Comparison of ENCODE assay signal across 8 mouse cellular contexts in genomic region chr12:79296126-79296816, GRCm38 (mm10). TPM values are rescaled to one million over a fixed set of nuclear protein-coding genes. Genes with fewer than 3 reads are reported as not detected.
DNase-seq lines count a peak whose midpoint lies in the region; ATAC-seq and TF ChIP-seq lines count a peak whose summit lies in the region.

Gene Zfyve26 (minus strand): TSS chr12:79296304.

- H3K4me2 ChIP-seq in hindbrain, embryonic 13.5 days: peak within 1 kb of the TSS; percentile 86

- H3K9me3 ChIP-seq in hindbrain, embryonic 13.5 days: no peaks in the 10 kb centered on the region

- CTCF ChIA-PET in Patski (lab: Charles Lee): no interaction called here

- peak; percentile 41 for TF ChIP-seq CTCF in Patski (IDR thresholded peaks at IDR 0.05)

- WGBS in hindbrain, embryonic 13.5 days: under 1% methylated on average over 29 of the region's 29 CpGs

- ATAC-seq in Patski: peak; percentile 72
- ATAC-seq in hindbrain, embryonic 13.5 days (ENCODE audit: low FRiP score): peak; percentile 98

- DNase-seq in Patski (ENCODE audit: low read depth, low spot score): peak; percentile 79
- DNase-seq in cerebellum, postnatal 14 days: peak; percentile 92 to 94
- DNase-seq in frontal cortex, postnatal 14 days (ENCODE audit: low spot score in 2 of 2): peak; percentile 93 to 94
- DNase-seq in layer of hippocampus, postnatal 25 days (ENCODE audit: extremely low spot score in 1 of 2, low spot score in 1 of 2): peak; percentile 70 to 81
- DNase-seq in lung, postnatal 25 days (ENCODE audit: low spot score): peak; percentile 98
- peak; percentile 97 for DNase-seq in retina, embryonic 14.5 days (ENCODE audit: low spot score)
- DNase-seq in thymus, postnatal 4 days: peak; percentile 86

- POLR2A ChIA-PET in Patski (lab: Charles Lee): interaction anchor here (0.7 kb wide), 1 partner anchor 9 kb away, joined by 3 read pairs; no protein-coding TSS in a partner anchor

- H3K27me3 ChIP-seq in Patski: no peaks in the 10 kb centered on the region
- H3K27me3 ChIP-seq in hindbrain, embryonic 13.5 days: no peaks in the 10 kb centered on the region

- in situ Hi-C loops in Patski (cut with MboI; ENCODE audit: low pct_unique_long_range_greater_than_20kb): no loop called here

- peaks cover 6% of the 10 kb centered on the region for H3K36me3 ChIP-seq in hindbrain, embryonic 13.5 days

- peaks cover 25% of the 10 kb centered on the region for H3K4me1 ChIP-seq in hindbrain, embryonic 13.5 days (replicated peaks)

- peak within 1 kb of the TSS; percentile 72 for H3K4me3 ChIP-seq in hindbrain, embryonic 13.5 days

- H3K27ac ChIP-seq in hindbrain, embryonic 13.5 days: peak within 1 kb of the TSS; percentile 77

- H3K9ac ChIP-seq in hindbrain, embryonic 13.5 days: peak within 1 kb of the TSS; percentile 81

RNA-seq across cellular contexts. Expression of gene Zfyve26, which starts in this region (rescaled TPM):
- polyA plus RNA-seq in Patski (2021): 32.0 TPM
- 10.7 and 11.8 TPM in 2 replicates for polyA plus RNA-seq in hindbrain, embryonic 13.5 days (2015; fragmentation: Nextera tagmentation; extraction: Ambion mirVana)
- 10 to 100 TPM; 24.6 to 29.9 TPM for total RNA-seq in layer of hippocampus, postnatal 25 days (2021)

Comparison
In these comparisons a context has a peak if more than half of its experiments do, and no peak if none do; other contexts are left out.
1. Peak in every context shown above with its lines: DNase-seq, ATAC-seq, H3K4me3 ChIP-seq and H3K27ac ChIP-seq.